Mouse (Mus musculus): ENCODE data around the gene Cit. TPM values are rescaled to one million over a fixed set of nuclear protein-coding genes. Genes with fewer than 3 reads are reported as not detected.

The Cit gene
- total RNA-seq, 2 experiments from 2014 or later = 178 to 201 TPM

GRCm38 (mm10) chr5:115987284-115987683 lies 142.2 kb downstream of the Cit start:
- no peak for DNase-seq (ENCODE audit: low spot score in 2 of 2)
- intact Hi-C loops (cut with DNase I) = no loop called here

DNA sequence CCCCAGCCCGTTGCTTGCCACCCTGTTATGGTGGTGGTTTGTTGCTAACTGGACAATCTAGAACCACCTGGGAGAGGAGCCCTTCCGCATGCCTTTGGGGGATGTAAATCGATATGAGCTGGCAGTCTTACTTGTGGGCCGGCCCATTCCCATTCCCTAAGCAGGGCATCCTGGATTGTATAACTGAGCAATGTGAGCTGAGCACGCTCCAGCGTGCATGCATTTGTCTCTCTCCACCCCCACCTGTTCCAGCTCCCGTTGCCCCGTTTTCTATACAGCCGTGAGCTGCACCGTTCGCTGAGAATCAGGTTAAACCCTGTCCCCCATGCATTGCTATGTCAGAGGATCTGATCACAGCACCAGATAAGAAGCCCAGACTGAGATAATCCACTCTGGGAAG lies 146.6 kb downstream of the Cit start:
- no peak for DNase-seq (ENCODE audit: low spot score in 2 of 2)
- intact Hi-C loops (cut with DNase I) = no loop called here

GRCm38 (mm10) chr5:115994101-115994500 lies 149.0 kb downstream of the Cit start:
- intact Hi-C loops (cut with DNase I) = no loop called here

GRCm38 (mm10) chr5:115997376-115997775 lies 152.3 kb downstream of the Cit start:
- intact Hi-C loops (cut with DNase I) = no loop called here

More at GRCm38 (mm10) chr5:115994101-115994500, 149.0 kb downstream of the Cit start:
- no peak for DNase-seq (ENCODE audit: low spot score in 2 of 2)

GRCm38 (mm10) chr5:116003154-116003553 lies 158.1 kb downstream of the Cit start:
- DNase-seq (ENCODE audit: low spot score in 2 of 2) = no peak
- intact Hi-C loops (cut with DNase I) = no loop called here

More at GRCm38 (mm10) chr5:115997376-115997775, 152.3 kb downstream of the Cit start:
- DNase-seq (ENCODE audit: low spot score in 2 of 2) = no peak

- intact Hi-C loops (cut with DNase I) = no loop called here
- no peak for DNase-seq (ENCODE audit: low spot score in 2 of 2)
Observed at GRCm38 (mm10) chr5:116003825-116004224, 158.7 kb downstream of the Cit start.

- DNase-seq (ENCODE audit: low spot score in 2 of 2) = no peak
- intact Hi-C loops (cut with DNase I) = no loop called here
Observed at GRCm38 (mm10) chr5:116004271-116004670, 159.2 kb downstream of the Cit start.

DNA sequence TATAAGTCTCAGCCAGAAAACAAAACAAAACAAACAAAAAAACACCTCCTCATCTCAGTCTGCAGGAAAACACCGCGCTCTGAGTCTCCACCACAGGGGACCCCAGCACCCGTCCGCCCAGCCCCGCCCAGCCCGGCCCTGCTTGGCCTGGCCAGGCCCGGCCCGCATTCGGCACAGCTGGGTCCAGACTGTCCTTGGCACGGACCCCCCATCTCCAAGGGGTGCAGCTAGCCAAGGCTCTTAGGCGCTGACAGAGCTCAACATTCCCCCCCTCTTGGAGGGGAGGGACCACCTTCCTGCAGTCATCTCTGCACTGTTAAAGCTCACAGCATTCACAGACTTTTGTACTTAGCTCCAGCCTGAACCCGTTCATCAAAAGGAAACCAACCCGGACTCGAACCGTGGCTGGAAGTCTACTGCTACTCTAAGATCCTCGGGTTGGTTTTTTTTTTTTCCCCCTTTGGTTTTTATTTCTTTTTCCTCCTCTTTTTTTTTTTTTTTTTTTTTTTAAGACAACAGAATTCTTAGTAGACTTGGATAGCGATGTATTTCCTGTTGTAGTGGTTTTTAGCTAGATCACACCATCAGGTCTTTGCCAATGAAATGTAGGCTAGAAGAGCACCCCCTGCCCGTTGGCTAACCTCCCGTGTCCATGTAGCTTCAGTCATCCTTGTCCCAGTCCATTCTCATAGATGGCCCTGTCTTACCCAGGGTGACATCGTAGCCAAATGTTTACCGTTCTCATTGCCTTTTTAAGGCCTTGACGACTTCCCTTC lies 161.4 kb downstream of the Cit start:
- no peak for DNase-seq (ENCODE audit: low spot score in 2 of 2)
- intact Hi-C loops (cut with DNase I) = no loop called here

GRCm38 (mm10) chr5:116007723-116008122 lies 162.6 kb downstream of the Cit start:
- intact Hi-C loops (cut with DNase I) = no loop called here
- no peak for DNase-seq (ENCODE audit: low spot score in 2 of 2)

GRCm38 (mm10) chr5:116009091-116009851 lies 164.2 kb downstream of the Cit start:
- no peak for DNase-seq (ENCODE audit: low spot score in 2 of 2)
- intact Hi-C loops (cut with DNase I) = no loop called here

DNA sequence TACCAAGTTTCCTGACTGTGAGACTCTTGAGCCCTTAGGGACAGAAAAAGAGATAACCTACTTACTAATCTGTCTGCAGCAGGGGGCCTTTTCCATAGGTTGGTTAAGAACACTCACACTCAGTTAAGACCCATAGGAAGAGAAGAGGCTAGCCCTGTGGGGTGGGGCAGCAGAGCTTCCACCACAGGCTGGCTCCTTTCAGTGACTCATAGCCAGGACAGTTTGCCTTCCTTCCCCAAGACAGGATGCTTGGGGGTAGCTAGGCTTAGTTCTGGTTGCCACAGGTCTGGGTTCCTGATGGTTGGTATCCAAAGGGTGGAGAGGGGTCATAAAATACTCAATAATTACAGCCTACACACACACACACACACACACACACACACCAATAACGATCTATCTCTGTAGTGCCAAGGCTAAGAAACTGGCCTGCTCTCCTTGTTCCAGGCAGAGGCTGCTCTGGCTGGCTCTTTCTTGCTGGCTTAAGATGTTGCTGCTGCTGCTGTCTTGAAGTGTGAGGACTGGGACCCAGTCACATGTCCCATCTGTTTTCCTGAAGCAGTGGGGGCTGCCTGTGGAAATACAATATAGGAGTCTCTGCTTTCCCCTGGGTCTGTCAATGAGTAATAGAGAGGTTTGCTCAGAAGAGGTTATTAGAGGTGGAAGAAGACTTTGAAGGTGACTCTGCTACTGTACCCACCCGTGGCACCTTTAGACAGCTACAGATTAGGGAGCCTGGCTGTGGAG lies 165.0 kb downstream of the Cit start:
- no peak for DNase-seq (ENCODE audit: low spot score in 2 of 2)
- intact Hi-C loops (cut with DNase I) = no loop called here

DNA sequence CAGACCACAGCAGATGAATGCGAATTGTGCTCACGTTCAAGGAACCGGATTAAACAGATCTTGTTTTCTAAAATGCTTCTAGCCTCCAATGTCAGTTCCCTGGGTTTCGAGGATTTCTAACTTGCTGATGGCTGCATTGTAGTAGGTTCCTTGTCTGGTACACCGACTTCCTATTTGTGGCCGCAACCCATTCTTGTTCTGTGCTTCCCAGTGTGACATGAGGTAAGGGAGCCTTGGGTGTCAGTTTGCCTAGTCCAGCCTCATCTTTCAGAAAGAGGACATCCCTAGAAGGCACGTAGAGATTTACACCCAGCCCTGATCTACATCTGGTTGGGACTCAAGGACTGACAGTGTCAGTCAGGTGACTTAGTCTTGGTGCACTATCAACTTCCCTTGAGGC lies 166.6 kb downstream of the Cit start:
- DNase-seq (ENCODE audit: low spot score in 2 of 2) = no peak
- intact Hi-C loops (cut with DNase I) = no loop called here

DNA sequence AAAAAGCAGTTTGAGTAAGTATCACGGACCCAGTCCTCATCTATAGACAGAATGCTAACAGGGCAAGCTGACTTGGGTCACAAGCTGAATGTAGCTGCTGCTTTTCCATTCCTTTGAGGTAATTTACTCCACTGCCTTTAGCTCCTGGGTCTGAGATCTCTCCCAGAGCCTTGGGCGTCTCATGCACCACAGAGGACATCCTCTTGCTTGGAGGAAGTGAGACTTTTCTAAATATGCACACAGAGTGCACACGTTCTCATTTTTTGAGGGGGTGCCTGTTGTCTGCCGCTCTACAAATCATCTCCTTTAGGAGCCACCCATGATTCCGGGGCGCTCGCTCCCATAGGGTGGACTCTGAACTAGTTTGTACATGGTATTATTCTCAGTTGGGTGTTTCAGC lies 167.4 kb downstream of the Cit start:
- intact Hi-C loops (cut with DNase I) = no loop called here
- DNase-seq (ENCODE audit: low spot score in 2 of 2) = no peak

DNA sequence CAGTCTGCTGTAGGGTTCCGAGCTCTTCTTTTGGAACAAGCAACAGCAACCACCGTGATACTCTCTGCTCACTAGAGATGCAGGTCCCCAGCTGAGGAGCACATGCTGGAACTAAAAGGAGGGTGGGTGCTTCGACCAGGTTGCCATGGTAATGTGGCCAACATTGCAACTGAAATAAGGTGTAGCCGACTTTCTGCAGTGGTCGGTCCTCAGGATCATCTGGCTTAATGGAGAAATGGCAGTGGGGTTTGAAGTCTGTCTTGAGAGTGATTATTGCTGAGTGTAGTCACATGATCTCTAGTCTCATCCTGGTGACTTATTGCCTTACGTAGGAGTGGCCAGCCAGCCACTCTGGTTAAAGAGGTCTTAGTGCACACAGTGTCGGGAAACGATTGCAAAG lies 168.7 kb downstream of the Cit start:
- intact Hi-C loops (cut with DNase I) = no loop called here
- no peak for DNase-seq (ENCODE audit: low spot score in 2 of 2)

- intact Hi-C loops (cut with DNase I) = no loop called here
Observed at GRCm38 (mm10) chr5:116014237-116014636, 169.2 kb downstream of the Cit start.

DNA sequence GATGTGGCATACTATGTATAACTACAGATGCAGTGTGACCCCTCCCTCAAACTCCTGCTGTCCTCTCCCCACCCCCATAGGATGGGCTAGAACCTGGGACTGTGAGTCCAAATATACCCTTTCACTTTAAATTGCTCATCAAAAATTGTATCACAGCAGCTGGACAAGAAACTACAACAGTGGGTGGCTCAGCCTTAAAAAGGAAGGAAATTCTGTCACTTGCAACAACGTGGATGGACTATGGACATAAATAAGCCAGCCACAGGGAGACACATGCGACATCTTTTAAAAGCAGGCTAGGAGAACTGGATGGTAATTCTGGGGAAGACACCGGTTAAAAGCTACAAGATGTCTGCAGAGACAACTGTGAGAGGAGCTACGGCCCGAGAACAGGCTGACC lies 171.5 kb downstream of the Cit start:
- intact Hi-C loops (cut with DNase I) = no loop called here
- DNase-seq (ENCODE audit: low spot score in 2 of 2) = no peak

More at GRCm38 (mm10) chr5:116014237-116014636, 169.2 kb downstream of the Cit start:
- no peak for DNase-seq (ENCODE audit: low spot score in 2 of 2)

- DNase-seq (ENCODE audit: low spot score in 2 of 2) = no peak
- intact Hi-C loops (cut with DNase I) = no loop called here
Observed at GRCm38 (mm10) chr5:116017391-116017790, 172.3 kb downstream of the Cit start.

- DNase-seq (ENCODE audit: low spot score in 2 of 2) = no peak
- intact Hi-C loops (cut with DNase I) = no loop called here
Observed at GRCm38 (mm10) chr5:116018196-116018595, 173.1 kb downstream of the Cit start.

DNA sequence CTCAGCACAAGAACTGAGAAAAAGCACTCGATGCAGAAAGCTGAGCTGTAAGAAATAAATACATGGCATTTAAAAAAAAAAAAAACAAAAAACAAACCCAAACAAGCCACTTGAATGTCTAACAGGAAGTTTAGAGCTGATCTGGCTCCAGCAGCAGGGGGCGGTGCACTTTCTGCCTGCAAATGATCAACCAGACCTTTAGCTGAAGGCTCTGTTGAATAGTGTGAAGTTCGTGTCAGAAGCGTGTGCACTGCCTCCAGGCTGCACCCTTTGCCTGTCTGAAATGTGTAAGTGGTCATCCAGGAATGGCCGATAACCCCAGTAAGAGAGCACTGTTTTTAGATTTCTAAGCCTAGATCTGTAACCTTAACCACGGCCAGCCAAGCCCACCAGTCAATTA lies 173.7 kb downstream of the Cit start:
- DNase-seq (ENCODE audit: low spot score in 2 of 2) = no peak
- intact Hi-C loops (cut with DNase I) = no loop called here

- intact Hi-C loops (cut with DNase I) = no loop called here
- no peak for DNase-seq (ENCODE audit: low spot score in 2 of 2)
Observed at GRCm38 (mm10) chr5:116019371-116019770, 174.3 kb downstream of the Cit start.
